Mouse (Mus musculus) limb, embryonic 12.5 days (tissue): Measurements from ENCODE around the gene Jaml. TPM values are rescaled to one million over a fixed set of nuclear protein-coding genes. Genes with fewer than 3 reads are reported as not detected.

Experiments used
- ATAC-seq: fragments of 200-750 bp; cut with Nextera tagmentation; 2 replicates; pipeline ENCODE4 v1.8.0; 2017; ENCODE audit warnings: low read depth, moderate TSS enrichment; ENCODE audit not compliant: insufficient number of reproducible peaks, insufficient read depth, low FRiP score, low TSS enrichment
- H3K27ac ChIP-seq: fragments of 300-500 bp; sonication (generic); 2 replicates; pipeline ENCODE4 v1.5.1; 2016; ENCODE audit warnings: mild to moderate bottlenecking, moderate library complexity
- H3K27me3 ChIP-seq: fragments of 300-500 bp; sonication (generic); 2 replicates; pipeline ENCODE4 v1.6.1; 2016; ENCODE audit warnings: mild to moderate bottlenecking, moderate library complexity
- H3K36me3 ChIP-seq: fragments of 300-500 bp; sonication (generic); 2 replicates; pipeline ENCODE4 v1.6.1; 2016; ENCODE audit warnings: mild to moderate bottlenecking, moderate library complexity
- H3K4me1 ChIP-seq: fragments of 300-500 bp; sonication (generic); replicated peaks from 2 replicates; pipeline ENCODE4 v1.6.1; 2016
- H3K4me2 ChIP-seq: fragments of 300-500 bp; sonication (generic); 2 replicates; pipeline ENCODE4 v1.6.1; 2016; ENCODE audit warnings: mild to moderate bottlenecking, moderate library complexity
- H3K4me3 ChIP-seq: fragments of 300-500 bp; sonication (generic); replicated peaks from 2 replicates; pipeline ENCODE4 v1.5.1; 2016; ENCODE audit warnings: mild to moderate bottlenecking
- H3K9ac ChIP-seq: fragments of 300-500 bp; sonication (generic); replicated peaks from 2 replicates; pipeline ENCODE4 v1.6.1; 2016; ENCODE audit warnings: mild to moderate bottlenecking, moderate library complexity
- H3K9me3 ChIP-seq: fragments of 300-500 bp; sonication (generic); 2 replicates; pipeline ENCODE4 v1.6.1; 2016; ENCODE audit warnings: mild to moderate bottlenecking, moderate library complexity
- WGBS: fragments of 180-500 bp; shearing (Covaris S2); methylation state at CpG from one replicate; pipeline ENCODE4 v1.1.7; 2016; 5-methylcytosine and 5-hydroxymethylcytosine counted together
- polyA plus RNA-seq: library from polyadenylated mRNA; unstranded; fragments of >200 nt; fragmentation: Nextera tagmentation; extraction: Ambion mirVana; gene quantifications from 2 replicates; pipeline ENCODE4 v1.2.1, GENCODE M21; 2016

Gene Jaml
- polyA plus RNA-seq, 1 experiment from 2014 or later, result 0.99 TPM

DNA sequence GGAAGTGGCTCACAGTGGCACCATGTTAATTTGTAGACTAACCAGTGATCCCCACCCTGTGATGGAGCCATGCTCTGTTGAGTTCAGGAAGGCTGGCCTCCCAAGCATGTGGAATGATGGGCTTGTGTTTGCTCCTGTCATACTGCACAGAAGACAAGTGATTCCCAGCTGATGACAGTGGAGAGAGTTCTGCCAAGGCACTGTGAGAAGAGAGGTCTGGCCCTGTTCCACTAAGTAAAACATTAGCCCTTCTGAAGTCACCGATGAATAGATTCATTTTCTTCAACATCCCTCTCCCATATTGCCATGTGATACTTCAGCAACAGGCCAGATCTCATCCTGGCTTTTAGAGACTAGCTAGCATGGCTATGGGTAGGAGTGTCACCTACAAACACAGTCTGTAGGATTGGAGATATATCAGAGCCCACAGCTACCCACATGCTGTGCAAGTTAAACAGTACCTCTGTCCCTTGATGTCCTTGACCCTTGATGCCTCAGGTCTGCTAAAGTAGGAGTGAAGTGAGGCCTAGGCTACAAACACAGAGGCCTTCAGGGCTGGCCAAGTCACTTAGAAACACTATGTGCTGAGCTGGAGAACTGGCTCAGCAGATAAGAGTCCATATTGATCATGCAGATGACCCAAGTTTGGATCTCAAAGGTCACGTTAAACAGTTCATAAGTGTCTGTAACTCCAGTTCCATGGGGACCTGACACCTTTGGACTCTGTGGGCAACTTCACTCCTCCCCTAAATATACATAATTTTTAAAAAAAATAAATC lies 26.8 kb downstream of the Jaml start:
- H3K4me1 ChIP-seq, result peaks cover 9% of the 10 kb centered on the region
- no peak overlapping the region for H3K9ac ChIP-seq
- no peaks in the 10 kb centered on the region for H3K27me3 ChIP-seq
- H3K27ac ChIP-seq, result no peak overlapping the region
- H3K4me2 ChIP-seq, result no peak overlapping the region
- whole genome bisulfite sequencing, result 93% methylated on average over 2 of the region's 2 CpGs
- no peaks in the 10 kb centered on the region for H3K9me3 ChIP-seq
- no peak for ATAC-seq
- H3K36me3 ChIP-seq, result no peaks in the 10 kb centered on the region
- no peak overlapping the region for H3K4me3 ChIP-seq

DNA sequence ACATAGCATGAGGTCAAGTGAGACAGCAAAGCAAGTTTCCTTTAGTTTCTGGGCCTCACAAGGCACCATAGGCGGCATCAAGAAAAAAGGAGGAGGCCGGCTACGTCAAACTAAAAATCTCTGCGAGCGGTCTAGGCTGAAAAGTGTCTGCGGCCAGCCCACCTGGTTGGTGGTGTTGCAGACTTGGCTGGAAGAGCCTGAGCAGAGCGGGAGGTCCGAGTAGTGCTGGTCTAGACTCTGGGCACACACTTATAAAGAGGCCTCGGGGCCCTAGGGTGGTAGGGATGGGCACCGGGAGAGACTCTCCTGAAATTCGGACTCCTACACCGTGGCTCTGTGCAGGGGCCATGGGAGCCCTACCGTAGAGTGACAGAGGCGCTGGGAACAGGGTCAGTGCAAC lies 36.7 kb downstream of the Jaml start:
- peak overlapping the region; percentile 62 for H3K27ac ChIP-seq
- ATAC-seq, result peak; percentile 75; the same call in 1 of the 2 replicates
- peak overlapping the region; percentile 45 for H3K9ac ChIP-seq

DNA sequence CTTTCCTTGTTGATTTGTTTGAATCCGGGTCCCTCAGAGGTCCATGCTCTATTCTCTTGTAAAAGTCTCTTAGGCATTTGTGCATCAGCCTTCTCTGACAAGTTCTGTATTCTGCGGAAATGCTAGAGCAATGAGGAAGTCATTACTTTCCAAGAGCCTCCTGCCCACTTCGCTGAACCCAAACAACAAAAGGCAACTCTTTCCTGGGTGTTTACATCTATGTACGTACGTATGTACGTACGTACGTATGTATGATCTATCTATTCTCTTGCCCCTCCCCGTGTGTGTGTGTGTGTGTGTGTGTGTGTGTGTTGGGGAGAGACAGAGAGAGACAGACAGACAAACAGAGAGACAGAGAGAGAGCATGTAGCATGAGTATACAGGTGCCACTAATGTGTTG lies 37.8 kb downstream of the Jaml start:
- Histone ChIP-seq H3K4me3 (no peak overlapping the region), H3K4me1 (peaks cover 35% of the 10 kb centered on the region), H3K9ac (no peak overlapping the region), H3K27ac (no peak overlapping the region), H3K4me2 (no peak overlapping the region), H3K27me3 (no peaks in the 10 kb centered on the region; the same call in 1 of the 2 replicates), H3K36me3 (no peaks in the 10 kb centered on the region), H3K9me3 (no peaks in the 10 kb centered on the region)
- WGBS, result 60% methylated on average over 9 of the region's 9 CpGs
- ATAC-seq, result no peak

More for the DNA sequence above, 36.7 kb downstream of the Jaml start:
- H3K36me3 ChIP-seq, result no peaks in the 10 kb centered on the region
- H3K9me3 ChIP-seq, result no peaks in the 10 kb centered on the region
- peak overlapping the region; percentile 40 for H3K4me3 ChIP-seq
- peak overlapping the region; percentile 65 for H3K4me2 ChIP-seq
- 2% methylated on average over 14 of the region's 14 CpGs for WGBS
- no peaks in the 10 kb centered on the region; the same call in 1 of the 2 replicates for H3K27me3 ChIP-seq
- peaks cover 31% of the 10 kb centered on the region for H3K4me1 ChIP-seq

DNA sequence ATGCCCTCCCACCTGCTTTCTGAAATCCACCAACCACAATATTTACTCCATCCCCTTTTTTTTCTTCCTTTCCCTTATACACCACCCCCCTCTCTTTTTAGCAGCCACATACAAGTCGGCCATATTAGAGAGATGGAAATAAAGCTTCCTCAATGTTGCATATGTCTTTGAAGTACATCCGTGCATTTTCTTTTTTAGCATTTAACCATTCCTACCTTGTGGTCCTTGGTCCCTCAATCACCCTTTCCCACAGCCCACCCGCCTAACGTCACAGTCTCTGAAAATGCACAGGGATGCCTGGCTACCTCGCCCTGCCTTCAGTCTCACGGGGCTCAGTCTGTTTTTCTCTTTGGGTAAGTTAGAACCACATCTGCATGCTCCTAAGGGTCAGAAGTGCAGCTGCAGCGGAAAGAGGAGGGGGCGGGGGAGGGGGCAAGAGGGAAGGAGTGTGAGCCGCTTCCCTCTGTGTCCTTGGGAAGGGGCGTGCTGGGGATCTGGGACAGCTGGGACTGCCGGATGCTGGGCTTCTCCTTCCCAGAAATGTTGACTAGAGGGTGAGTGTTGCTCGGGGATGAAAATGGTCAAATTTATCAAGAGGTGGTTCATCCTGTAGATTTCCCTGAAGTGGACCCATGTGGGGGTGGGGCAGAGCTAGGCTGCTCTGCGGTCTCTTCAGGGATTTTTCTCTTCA lies 38.9 kb downstream of the Jaml start, which contains the start of gene Scn2b:
Gene Scn2b (plus strand): TSS at position 42 of the 691 bp plus-strand sequence.
- Histone ChIP-seq H3K4me2 (peak within 1 kb of the TSS; percentile 84), H3K9ac (peak within 1 kb of the TSS; percentile 77), H3K36me3 (no peaks in the 10 kb centered on the region), H3K4me3 (peak within 1 kb of the TSS; percentile 68), H3K27ac (peak within 1 kb of the TSS; percentile 94), H3K27me3 (no peaks in the 10 kb centered on the region; the same call in 1 of the 2 replicates), H3K9me3 (no peaks in the 10 kb centered on the region), H3K4me1 (peaks cover 44% of the 10 kb centered on the region)
- 0 out of 2 replicates have a peak, but pooled peaks have one; percentile 53 for ATAC-seq
- WGBS, result under 1% methylated on average over 13 of the region's 13 CpGs

DNA sequence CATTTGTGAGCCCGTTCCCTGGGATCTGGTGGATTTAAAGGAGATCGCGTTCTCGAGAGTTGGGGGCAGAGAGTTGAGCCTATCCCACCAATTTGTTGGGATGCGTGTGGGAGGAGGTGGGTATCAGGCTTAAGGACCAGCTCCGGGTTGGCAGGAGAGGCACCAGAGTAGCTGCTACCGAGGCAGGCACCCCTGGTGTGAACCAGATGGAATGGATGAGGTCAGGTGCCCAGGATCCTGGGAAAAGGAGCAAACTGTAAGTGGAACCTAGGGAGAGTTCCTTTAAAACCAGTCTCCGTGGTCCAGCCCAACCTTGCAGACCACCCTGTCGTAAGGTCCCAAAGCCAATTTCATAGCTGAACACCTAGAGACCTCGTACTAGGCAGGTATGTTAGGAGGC lies 39.6 kb downstream of the Jaml start:
- 13% methylated on average over 10 of the region's 10 CpGs for WGBS
- Histone ChIP-seq H3K27ac (peak overlapping the region; percentile 94), H3K9ac (peak overlapping the region; percentile 77), H3K36me3 (no peaks in the 10 kb centered on the region), H3K9me3 (no peaks in the 10 kb centered on the region), H3K4me1 (peaks cover 44% of the 10 kb centered on the region), H3K4me3 (peak overlapping the region; percentile 68), H3K27me3 (no peaks in the 10 kb centered on the region; the same call in 1 of the 2 replicates), H3K4me2 (peak overlapping the region; percentile 84)
- no peak for ATAC-seq

DNA sequence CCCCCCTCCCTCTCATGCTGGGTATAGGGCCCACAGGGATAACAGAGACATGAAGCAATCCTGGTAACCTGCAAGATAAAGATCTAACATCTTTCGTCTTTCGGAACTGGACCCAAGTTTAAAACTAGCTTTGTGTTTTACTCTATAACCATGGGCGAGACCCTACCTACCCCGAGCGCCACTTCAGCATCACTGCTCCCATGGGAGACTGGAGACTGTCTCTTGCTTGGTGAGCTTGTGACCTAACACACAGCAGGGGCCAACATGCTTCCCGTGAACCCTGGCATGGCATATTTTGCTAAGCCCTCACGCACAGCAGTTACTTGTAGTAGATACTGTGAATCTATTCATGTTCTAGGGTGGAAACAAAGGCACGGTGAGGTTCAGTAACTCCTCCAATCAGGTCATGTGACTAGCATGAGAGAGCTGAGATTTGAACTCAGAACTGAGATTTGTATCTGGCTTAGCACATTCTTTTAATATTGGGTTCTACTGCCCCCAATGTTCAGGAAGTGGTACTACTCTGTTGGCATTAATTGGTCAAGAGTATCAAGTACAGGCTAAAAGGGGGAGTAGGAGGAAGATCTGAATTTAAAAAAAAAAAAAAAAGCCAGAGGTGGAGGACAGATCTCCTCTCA lies 40.5 kb downstream of the Jaml start:
- 0 out of 2 replicates have a peak, but pooled peaks cover under 1% of the 10 kb centered on the region for H3K36me3 ChIP-seq
- WGBS, result 93% methylated on average over 8 of the region's 8 CpGs
- no peaks in the 10 kb centered on the region; the same call in 1 of the 2 replicates for H3K27me3 ChIP-seq
- no peak overlapping the region for H3K27ac ChIP-seq
- no peaks in the 10 kb centered on the region for H3K9me3 ChIP-seq
- peak overlapping the region; percentile 84 for H3K4me2 ChIP-seq
- peak overlapping the region; percentile 68 for H3K4me3 ChIP-seq
- ATAC-seq, result no peak
- peak overlapping the region; percentile 77; the same call in 1 of the 2 replicates for H3K9ac ChIP-seq
- H3K4me1 ChIP-seq, result peaks cover 44% of the 10 kb centered on the region

DNA sequence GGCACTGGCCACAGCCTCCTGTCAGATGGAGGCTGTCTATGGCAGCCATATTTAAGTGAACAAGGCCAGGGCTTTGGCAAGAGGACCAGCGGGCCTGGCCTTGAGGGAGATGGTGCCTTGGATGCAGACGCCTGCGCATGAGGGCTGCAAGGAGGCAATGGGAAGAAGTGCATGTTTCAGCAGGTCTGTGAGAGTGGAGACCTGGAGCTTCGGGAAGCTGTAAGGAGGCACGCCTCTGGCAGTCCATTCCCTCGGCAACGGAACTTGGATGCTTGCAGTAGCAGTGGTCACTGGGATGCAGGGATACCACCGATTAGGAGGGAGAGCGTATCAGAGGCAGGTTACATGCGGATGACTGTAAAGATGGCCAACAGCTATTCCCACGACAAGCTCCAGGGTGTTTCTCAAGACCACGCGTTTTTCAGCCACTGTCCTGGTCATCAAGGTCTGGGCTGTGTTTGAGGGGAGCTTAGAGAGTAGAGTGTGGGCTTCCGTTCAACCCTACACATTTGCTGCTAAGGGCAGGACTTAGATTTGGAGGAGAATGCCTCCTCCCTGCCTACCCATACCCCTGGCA lies 41.1 kb downstream of the Jaml start:
- no peak overlapping the region for H3K27ac ChIP-seq
- H3K4me1 ChIP-seq, result peaks cover 44% of the 10 kb centered on the region
- no peak for ATAC-seq
- 82% methylated on average over 14 of the region's 14 CpGs for WGBS
- peaks cover 7% of the 10 kb centered on the region for H3K36me3 ChIP-seq
- H3K9me3 ChIP-seq, result no peaks in the 10 kb centered on the region
- H3K27me3 ChIP-seq, result no peaks in the 10 kb centered on the region; the same call in 1 of the 2 replicates
- H3K9ac ChIP-seq, result no peak overlapping the region
- H3K4me3 ChIP-seq, result no peak overlapping the region
- no peak overlapping the region for H3K4me2 ChIP-seq

DNA sequence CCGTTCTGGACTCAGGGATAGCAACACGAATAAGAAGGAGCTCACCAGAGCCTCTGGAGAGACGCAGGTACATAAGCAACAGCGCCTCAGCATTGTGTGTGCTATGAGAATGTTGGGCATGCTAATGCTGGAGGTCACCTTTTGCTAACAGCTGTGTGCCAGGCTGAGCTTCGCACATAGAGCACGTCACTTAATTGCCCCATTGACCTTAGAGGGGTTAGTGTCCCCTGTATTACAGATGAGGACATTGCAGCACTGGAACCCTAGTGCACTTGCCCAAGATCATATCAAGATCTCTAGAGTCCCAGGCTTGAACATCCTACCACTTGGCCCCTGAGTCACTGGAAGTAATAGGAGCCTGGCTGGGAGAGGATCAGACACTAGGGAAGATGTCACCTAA lies 41.6 kb downstream of the Jaml start:
- 82% methylated on average over 6 of the region's 6 CpGs for WGBS
- no peak overlapping the region for H3K4me3 ChIP-seq
- no peak overlapping the region for H3K4me2 ChIP-seq
- no peaks in the 10 kb centered on the region; the same call in 1 of the 2 replicates for H3K27me3 ChIP-seq
- peaks cover 12% of the 10 kb centered on the region for H3K36me3 ChIP-seq
- H3K9me3 ChIP-seq, result no peaks in the 10 kb centered on the region
- H3K4me1 ChIP-seq, result peaks cover 39% of the 10 kb centered on the region
- no peak for ATAC-seq
- H3K9ac ChIP-seq, result no peak overlapping the region
- no peak overlapping the region for H3K27ac ChIP-seq

DNA sequence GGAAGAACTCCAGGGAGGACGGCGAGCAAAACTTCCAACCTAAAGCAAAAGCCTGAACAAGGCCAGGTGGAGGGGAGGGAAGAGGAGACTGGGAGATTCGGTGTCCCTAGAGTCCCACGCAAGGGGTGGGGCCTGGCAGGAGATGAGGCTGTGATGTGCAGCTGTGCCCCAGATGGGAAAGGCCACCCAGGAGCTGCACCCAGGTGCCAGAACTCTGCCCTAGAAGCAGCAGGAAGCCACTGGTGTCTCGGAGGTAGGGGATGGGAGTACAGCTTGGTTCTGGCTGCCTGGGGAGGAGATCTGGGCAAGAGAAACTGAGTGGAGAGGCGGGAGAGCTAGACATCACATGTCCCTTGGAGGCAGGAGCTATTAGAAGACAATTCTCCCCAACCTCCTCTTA lies 42.0 kb downstream of the Jaml start:
- Histone ChIP-seq H3K4me1 (peaks cover 36% of the 10 kb centered on the region), H3K27ac (no peak overlapping the region), H3K27me3 (no peaks in the 10 kb centered on the region; the same call in 1 of the 2 replicates), H3K36me3 (peaks cover 17% of the 10 kb centered on the region), H3K9me3 (no peaks in the 10 kb centered on the region), H3K9ac (no peak overlapping the region; the same call in 1 of the 2 replicates), H3K4me3 (no peak overlapping the region), H3K4me2 (no peak overlapping the region)
- ATAC-seq, result no peak
- 46% methylated on average over 6 of the region's 6 CpGs for WGBS

DNA sequence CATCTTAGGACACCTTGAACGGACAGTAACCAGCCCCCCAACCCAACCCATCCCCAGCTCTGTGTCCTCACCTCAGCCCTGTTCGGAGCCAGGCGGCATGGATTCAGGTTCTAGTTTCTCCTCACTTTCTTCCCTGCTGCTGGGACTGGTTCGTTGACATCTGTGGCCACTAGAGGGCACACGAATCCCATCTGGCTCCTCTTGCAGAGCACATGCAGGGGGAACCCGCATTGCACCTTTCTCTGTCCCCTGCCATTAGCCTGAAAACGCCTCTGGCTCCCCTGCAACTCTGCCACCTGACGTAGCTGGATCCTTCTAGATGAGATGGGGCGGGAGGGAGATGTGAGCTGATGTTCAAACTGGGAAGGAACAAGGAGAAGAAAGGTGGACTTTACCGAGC lies 42.8 kb downstream of the Jaml start:
- Histone ChIP-seq H3K27me3 (no peaks in the 10 kb centered on the region; the same call in 1 of the 2 replicates), H3K4me2 (peak overlapping the region; percentile 43), H3K9me3 (no peaks in the 10 kb centered on the region), H3K4me1 (peaks cover 28% of the 10 kb centered on the region), H3K36me3 (peaks cover 24% of the 10 kb centered on the region), H3K9ac (peak overlapping the region; percentile 13; the same call in 1 of the 2 replicates), H3K4me3 (peak overlapping the region; percentile 13), H3K27ac (no peak overlapping the region)
- WGBS, result 4% methylated on average over 10 of the region's 10 CpGs
- no peak; the same call in 1 of the 2 replicates for ATAC-seq
